15 mouse cellular contexts compared by ENCODE assay signal in the genomic region with DNA sequence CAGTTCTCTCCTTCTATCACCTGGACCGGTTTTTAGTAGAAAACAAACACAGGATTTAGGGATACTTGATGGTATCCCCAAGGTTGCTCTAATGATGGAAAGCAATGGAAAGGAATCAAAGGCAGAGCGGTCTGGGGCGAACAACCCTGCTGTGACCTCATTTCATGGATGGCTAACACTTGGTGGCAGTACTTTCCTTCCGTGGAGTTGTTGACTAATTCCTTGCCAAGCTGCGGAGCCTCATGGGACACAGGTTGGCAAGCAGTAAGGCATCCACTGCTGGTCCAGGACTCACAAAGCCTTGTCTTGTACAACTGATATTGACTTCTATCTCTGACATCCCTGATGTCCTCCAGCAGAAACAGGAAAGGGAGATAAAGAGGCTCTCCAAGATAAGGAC. TPM values are rescaled to one million over a fixed set of nuclear protein-coding genes. Genes with fewer than 3 reads are reported as not detected.
DNase-seq lines count a peak whose midpoint lies in the region; ATAC-seq lines count a peak whose summit lies in the region.
"Had no signal": no experiment of that assay in that cellular context is flagged by ENCODE, and none has a peak within 500 bp of the region (broad histone marks: within the 10 kb centered on the region; RNA-seq: fewer than 3 reads in every experiment).

No protein-coding gene starts in this region.

- no peak overlapping the region for H3K27ac ChIP-seq in kidney, embryonic 15.5 days
- H3K27ac ChIP-seq: embryonic facial prominence, embryonic 10.5 days; hindbrain, embryonic 15.5 days; limb, embryonic 13.5 days; midbrain, embryonic 12.5 days; neural tube, embryonic 13.5 days had no signal

- H3K9ac ChIP-seq in kidney, embryonic 15.5 days = no peak overlapping the region
- H3K9ac ChIP-seq: hindbrain, embryonic 15.5 days; limb, embryonic 13.5 days; lung, embryonic 14.5 days; midbrain, embryonic 12.5 days; neural tube, embryonic 13.5 days had no signal

- no peaks in the 10 kb centered on the region for H3K27me3 ChIP-seq in kidney, embryonic 15.5 days
- H3K27me3 ChIP-seq: hindbrain, embryonic 15.5 days; limb, embryonic 13.5 days; midbrain, embryonic 12.5 days; neural tube, embryonic 13.5 days had no signal

- H3K4me3 ChIP-seq in kidney, embryonic 15.5 days (replicated peaks) = no peak overlapping the region
- H3K4me3 ChIP-seq: embryonic facial prominence, embryonic 10.5 days; hindbrain, embryonic 15.5 days; limb, embryonic 13.5 days; midbrain, embryonic 12.5 days; neural tube, embryonic 13.5 days had no signal

- H3K4me2 ChIP-seq in kidney, embryonic 15.5 days = no peak overlapping the region
- H3K4me2 ChIP-seq: hindbrain, embryonic 15.5 days; limb, embryonic 13.5 days; lung, embryonic 14.5 days; midbrain, embryonic 12.5 days; neural tube, embryonic 13.5 days had no signal

- 0 out of 2 replicates have a peak, but pooled peaks cover 3% of the 10 kb centered on the region for H3K36me3 ChIP-seq in kidney, embryonic 15.5 days
- H3K36me3 ChIP-seq: embryonic facial prominence, embryonic 10.5 days; hindbrain, embryonic 15.5 days; midbrain, embryonic 12.5 days; neural tube, embryonic 13.5 days had no signal

- ATAC-seq in kidney, embryonic 15.5 days (replicated peaks; ENCODE audit: low FRiP score) = peak; percentile 46; the same call in 1 of the 2 replicates

- 73% methylated on average over 5 of the region's 5 CpGs for WGBS in kidney, embryonic 15.5 days

- H3K9me3 ChIP-seq in kidney, embryonic 15.5 days (replicated peaks) = no peaks in the 10 kb centered on the region
- H3K9me3 ChIP-seq: embryonic facial prominence, embryonic 10.5 days; hindbrain, embryonic 15.5 days; limb, embryonic 13.5 days; midbrain, embryonic 12.5 days; neural tube, embryonic 13.5 days had no signal

- no peak for DNase-seq in kidney, adult 18-20 months
- peak; percentile 25 for DNase-seq in cerebellum, adult 11 months
- peak; percentile 71 to 77 for DNase-seq in cerebellum, postnatal 14 days
- DNase-seq in heart, postnatal 14 days = peak; percentile 40 to 48
- DNase-seq in right cerebral cortex, postnatal 25 days = no peak
- no peak for DNase-seq in liver
- DNase-seq: lung, embryonic 14.5 days had no signal

- intact Hi-C loops in heart, postnatal 14 days (cut with DNase I) = loop anchor here (5.0 kb wide), 1 partner anchor 61 kb away; a partner anchor contains a TSS

- H3K4me1 ChIP-seq in kidney, embryonic 15.5 days = peaks cover 7% of the 10 kb centered on the region; the same call in 1 of the 2 replicates
- H3K4me1 ChIP-seq: embryonic facial prominence, embryonic 10.5 days; hindbrain, embryonic 15.5 days; midbrain, embryonic 12.5 days; neural tube, embryonic 13.5 days had no signal

RNA-seq across cellular contexts. Expression of a gene that starts 48.1 kb away (rescaled TPM):
- not detected in 2 replicates for polyA plus RNA-seq in kidney, embryonic 15.5 days (2015; fragmentation: Nextera tagmentation; extraction: Ambion mirVana)
- total RNA-seq in heart, postnatal 14 days (2021) = not detected
- total RNA-seq: layer of hippocampus, postnatal 14 days had no signal
- polyA plus RNA-seq: embryonic facial prominence, embryonic 10.5 days; hindbrain, embryonic 15.5 days; kidney, embryonic 14.5 days; limb, embryonic 13.5 days; lung, embryonic 14.5 days; neural tube, embryonic 13.5 days had no signal

Comparison
In these comparisons a context has a peak if more than half of its experiments do, and no peak if none do; other contexts are left out.
1. DNase-seq: peak in cerebellum, adult 11 months (single experiment), cerebellum, postnatal 14 days (2 of 2) and heart, postnatal 14 days (2 of 2); none in kidney, adult 18-20 months (single experiment), right cerebral cortex, postnatal 25 days (single experiment) and liver (single experiment).